Mouse (Mus musculus) neural tube, embryonic 15.5 days (tissue): ENCODE data around the gene Ctrb1. TPM values are rescaled to one million over a fixed set of nuclear protein-coding genes. Genes with fewer than 3 reads are reported as not detected.
A peak's percentile ranks its signal among the peaks of the same experiment; 100 is the strongest.

Source experiments
- ATAC-seq: fragments of 200-750 bp; cut with Nextera tagmentation; 2 replicates; pipeline ENCODE4 v1.8.0; 2017; ENCODE audit warnings: mild to moderate bottlenecking, moderate TSS enrichment, moderate library complexity; ENCODE audit not compliant: low FRiP score
- H3K27ac ChIP-seq: fragments of 300-500 bp; sonication (generic); replicated peaks from 2 replicates; pipeline ENCODE4 v1.5.1; 2015; ENCODE audit warnings: mild to moderate bottlenecking, inconsistent platforms
- H3K27me3 ChIP-seq: fragments of 300-500 bp; sonication (generic); replicated peaks from 2 replicates; pipeline ENCODE4 v1.6.1; 2015; ENCODE audit warnings: inconsistent platforms
- H3K36me3 ChIP-seq: fragments of 300-500 bp; sonication (generic); 2 replicates; pipeline ENCODE4 v1.6.1; 2015; ENCODE audit warnings: inconsistent platforms
- H3K4me1 ChIP-seq: fragments of 300-500 bp; sonication (generic); 2 replicates; pipeline ENCODE4 v1.6.1; 2015; ENCODE audit warnings: inconsistent platforms
- H3K4me2 ChIP-seq: fragments of 300-500 bp; sonication (generic); 2 replicates; pipeline ENCODE4 v1.6.1; 2015; ENCODE audit warnings: inconsistent platforms, mild to moderate bottlenecking, moderate library complexity
- H3K4me3 ChIP-seq: fragments of 300-500 bp; sonication (generic); replicated peaks from 2 replicates; pipeline ENCODE4 v1.5.1; 2015; ENCODE audit warnings: mild to moderate bottlenecking, inconsistent platforms
- H3K9ac ChIP-seq: fragments of 300-500 bp; sonication (generic); replicated peaks from 2 replicates; pipeline ENCODE4 v1.6.1; 2015; ENCODE audit warnings: mild to moderate bottlenecking, inconsistent platforms
- H3K9me3 ChIP-seq: fragments of 300-500 bp; sonication (generic); replicated peaks from 2 replicates; pipeline ENCODE4 v1.6.1; 2016; ENCODE audit warnings: inconsistent platforms
- WGBS: fragments of 180-500 bp; shearing (Covaris S2); methylation state at CpG from one replicate; pipeline ENCODE4 v1.1.7; 2015; ENCODE audit warnings: mixed read lengths; 5-methylcytosine and 5-hydroxymethylcytosine counted together
- polyA plus RNA-seq: library from polyadenylated mRNA; unstranded; fragments of >200 nt; fragmentation: Nextera tagmentation; extraction: Ambion mirVana; gene quantifications from 2 replicates; pipeline ENCODE4 v1.2.1, GENCODE M21; 2015

Gene Ctrb1
- 25.6 TPM in 1 of 2 replicates, not detected in the other for polyA plus RNA-seq

DNA sequence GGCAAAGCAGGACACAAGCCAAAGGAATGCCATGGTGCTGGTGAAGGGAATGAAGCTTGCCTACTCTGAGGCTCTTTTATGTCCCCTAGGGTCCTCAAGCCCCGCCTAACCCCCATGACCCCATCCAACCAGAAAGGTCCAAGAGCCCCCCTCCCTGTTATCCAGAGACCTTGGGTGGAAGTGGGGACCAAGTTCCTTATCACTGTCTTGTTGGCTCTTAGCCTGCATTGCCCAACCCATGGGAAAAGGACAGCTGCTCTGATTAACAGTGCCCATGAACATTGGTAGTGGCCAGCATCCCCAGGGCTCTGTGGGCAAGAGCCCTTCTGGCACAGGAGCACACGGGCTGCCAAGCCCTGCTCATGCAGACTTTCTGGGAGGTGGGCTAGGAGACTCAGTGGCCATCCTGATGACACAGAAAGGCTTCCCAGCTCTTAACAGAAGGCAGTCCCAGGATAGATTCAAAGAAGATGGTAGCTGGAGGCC, at the start of gene Ctrb1:
TSS of gene Ctrb1 (minus strand) at position 51 of the 486 bp plus-strand sequence.
- Histone ChIP-seq H3K36me3 (no peaks in the 10 kb centered on the region), H3K9me3 (no peaks in the 10 kb centered on the region), H3K27ac (no peak within 1 kb of the TSS), H3K4me2 (no peak within 1 kb of the TSS), H3K9ac (no peak within 1 kb of the TSS), H3K27me3 (no peaks in the 10 kb centered on the region), H3K4me3 (no peak within 1 kb of the TSS), H3K4me1 (0 out of 2 replicates have a peak, but pooled peaks cover 3% of the 10 kb centered on the region)
- WGBS, result 89% methylated on average over 2 of the region's 2 CpGs
- ATAC-seq, result no peak

GRCm38 (mm10) chr8:111740301-111740711, 49.5 kb upstream of the Ctrb1 start:
- no peak for ATAC-seq
- H3K36me3 ChIP-seq, result no peaks in the 10 kb centered on the region
- no peaks in the 10 kb centered on the region for H3K9me3 ChIP-seq
- peaks cover 86% of the 10 kb centered on the region for H3K4me1 ChIP-seq
- no peak overlapping the region for H3K27ac ChIP-seq
- no peak overlapping the region for H3K4me3 ChIP-seq
- no peak overlapping the region for H3K9ac ChIP-seq
- H3K4me2 ChIP-seq, result peak overlapping the region; percentile 81; the same call in 1 of the 2 replicates
- no peaks in the 10 kb centered on the region for H3K27me3 ChIP-seq
- 79% methylated on average over 7 of the region's 7 CpGs for WGBS

- H3K36me3 ChIP-seq, result no peaks in the 10 kb centered on the region
- peaks cover 86% of the 10 kb centered on the region for H3K4me1 ChIP-seq
- no peak overlapping the region for H3K4me3 ChIP-seq
- H3K9me3 ChIP-seq, result no peaks in the 10 kb centered on the region
- peak overlapping the region; percentile 28; the same call in 1 of the 2 replicates for H3K27ac ChIP-seq
- ATAC-seq, result no peak
- peak overlapping the region; percentile 81; the same call in 1 of the 2 replicates for H3K4me2 ChIP-seq
- WGBS, result 52% methylated on average over 7 of the region's 7 CpGs
- peak overlapping the region; percentile 29; the same call in 1 of the 2 replicates for H3K9ac ChIP-seq
- no peaks in the 10 kb centered on the region for H3K27me3 ChIP-seq
Observed at GRCm38 (mm10) chr8:111739604-111740003, 48.8 kb upstream of the Ctrb1 start.

- Histone ChIP-seq H3K4me1 (peaks cover 86% of the 10 kb centered on the region), H3K4me2 (0 out of 2 replicates have a peak overlapping the region, but pooled peaks have one; percentile 81), H3K27ac (0 out of 2 replicates have a peak overlapping the region, but pooled peaks have one; percentile 28), H3K4me3 (no peak overlapping the region), H3K9me3 (no peaks in the 10 kb centered on the region), H3K9ac (peak overlapping the region; percentile 29; the same call in 1 of the 2 replicates), H3K36me3 (no peaks in the 10 kb centered on the region), H3K27me3 (no peaks in the 10 kb centered on the region)
- no peak for ATAC-seq
- 68% methylated on average over 6 of the region's 6 CpGs for WGBS
Observed at GRCm38 (mm10) chr8:111738867-111739266, 48.1 kb upstream of the Ctrb1 start.

GRCm38 (mm10) chr8:111736321-111736720, 45.5 kb upstream of the Ctrb1 start:
- Histone ChIP-seq H3K9me3 (no peaks in the 10 kb centered on the region), H3K27me3 (no peaks in the 10 kb centered on the region), H3K4me2 (0 out of 2 replicates have a peak overlapping the region, but pooled peaks have one; percentile 11), H3K4me1 (peaks cover 88% of the 10 kb centered on the region), H3K27ac (no peak overlapping the region), H3K36me3 (no peaks in the 10 kb centered on the region), H3K4me3 (no peak overlapping the region), H3K9ac (peak overlapping the region; percentile 23; the same call in 1 of the 2 replicates)
- 24% methylated on average over 7 of the region's 7 CpGs for WGBS
- no peak for ATAC-seq

- no peaks in the 10 kb centered on the region for H3K36me3 ChIP-seq
- H3K27ac ChIP-seq, result no peak overlapping the region
- no peaks in the 10 kb centered on the region for H3K27me3 ChIP-seq
- H3K4me3 ChIP-seq, result no peak overlapping the region
- no peaks in the 10 kb centered on the region for H3K9me3 ChIP-seq
- no peak for ATAC-seq
- peaks cover 88% of the 10 kb centered on the region for H3K4me1 ChIP-seq
- no peak overlapping the region for H3K4me2 ChIP-seq
- H3K9ac ChIP-seq, result 0 out of 2 replicates have a peak overlapping the region, but pooled peaks have one; percentile 23
- 73% methylated on average over 4 of the region's 4 CpGs for WGBS
Observed at GRCm38 (mm10) chr8:111735791-111736190, 45.0 kb upstream of the Ctrb1 start.

GRCm38 (mm10) chr8:111735335-111735761, 44.5 kb upstream of the Ctrb1 start:
- Histone ChIP-seq H3K4me2 (no peak overlapping the region), H3K9ac (0 out of 2 replicates have a peak overlapping the region, but pooled peaks have one; percentile 17), H3K4me1 (peaks cover 88% of the 10 kb centered on the region), H3K36me3 (no peaks in the 10 kb centered on the region), H3K4me3 (no peak overlapping the region), H3K27me3 (no peaks in the 10 kb centered on the region), H3K27ac (peak overlapping the region; percentile 51; the same call in 1 of the 2 replicates), H3K9me3 (no peaks in the 10 kb centered on the region)
- no peak for ATAC-seq
- WGBS, result 59% methylated on average over 8 of the region's 8 CpGs

DNA sequence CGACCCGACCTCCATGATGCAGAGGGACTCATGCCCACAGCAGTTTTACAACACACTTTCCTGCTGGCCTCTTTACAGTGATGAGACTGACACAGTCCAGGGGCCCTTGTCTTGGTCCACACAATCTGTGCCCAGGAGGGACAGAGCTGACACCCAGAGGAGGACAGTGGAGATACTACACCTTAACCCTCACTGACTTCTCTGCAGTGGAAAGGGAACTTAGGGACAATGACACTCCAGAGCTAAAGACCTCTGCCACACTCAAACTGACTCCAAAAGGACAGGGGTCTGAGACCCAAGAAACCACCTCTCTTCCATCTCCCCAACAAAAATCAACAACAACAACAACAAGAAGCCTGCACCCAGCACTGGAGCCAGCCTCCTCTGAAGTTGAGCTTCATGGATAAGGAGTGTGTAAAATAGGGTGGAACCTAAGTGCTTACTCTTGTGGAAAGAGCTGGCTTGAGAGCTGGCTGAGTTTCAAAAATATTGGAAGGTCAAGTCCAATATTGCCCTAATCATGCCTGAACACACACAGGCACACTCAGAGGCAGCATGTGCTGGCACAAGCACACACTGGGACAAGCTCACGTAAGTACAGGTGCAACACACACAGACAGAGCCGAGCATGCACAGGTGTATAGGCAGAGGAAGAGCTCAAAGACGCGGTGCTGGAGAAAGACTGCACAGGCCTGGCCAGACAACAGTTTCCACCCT, 43.6 kb upstream of the Ctrb1 start:
- H3K27ac ChIP-seq, result peak overlapping the region; percentile 51
- ATAC-seq, result no peak
- H3K4me1 ChIP-seq, result peaks cover 88% of the 10 kb centered on the region
- no peaks in the 10 kb centered on the region for H3K9me3 ChIP-seq
- H3K4me3 ChIP-seq, result no peak overlapping the region
- no peaks in the 10 kb centered on the region for H3K36me3 ChIP-seq
- H3K4me2 ChIP-seq, result no peak overlapping the region
- H3K27me3 ChIP-seq, result no peaks in the 10 kb centered on the region
- 55% methylated on average over 6 of the region's 6 CpGs for WGBS
- H3K9ac ChIP-seq, result no peak overlapping the region

DNA sequence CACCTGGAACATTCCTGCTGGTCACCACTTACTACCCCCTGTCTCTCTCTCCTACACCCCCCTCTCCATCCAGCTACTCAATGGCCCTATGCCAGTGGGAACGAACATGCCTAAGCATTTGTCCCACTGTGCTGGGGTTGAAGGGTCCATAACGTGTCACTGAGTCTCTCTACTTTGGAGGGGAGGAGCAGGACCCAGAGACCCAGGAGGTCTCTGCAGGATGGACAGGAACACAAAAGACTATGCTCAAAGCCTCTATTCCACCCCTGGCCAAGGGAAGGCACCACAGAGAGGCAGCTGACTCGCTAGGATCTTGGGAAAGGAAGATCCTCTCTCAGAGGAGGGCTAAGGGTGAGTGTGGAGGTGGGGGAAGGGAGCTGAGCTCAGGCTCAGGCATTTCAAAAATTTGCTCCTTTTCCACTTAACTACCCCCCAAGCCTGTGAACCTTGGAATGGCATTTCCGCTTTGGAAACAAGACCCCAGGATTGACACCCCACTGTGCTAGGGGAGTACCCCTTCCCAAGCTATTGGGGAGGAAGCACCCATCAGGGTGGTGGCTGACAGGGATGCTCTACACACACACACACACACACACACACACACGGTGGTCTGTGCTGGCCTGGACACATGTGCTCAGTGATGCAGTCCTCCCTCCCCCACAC, 42.9 kb upstream of the Ctrb1 start:
- Histone ChIP-seq H3K27ac (peak overlapping the region; percentile 85), H3K4me2 (no peak overlapping the region), H3K9me3 (no peaks in the 10 kb centered on the region), H3K4me1 (peaks cover 88% of the 10 kb centered on the region), H3K36me3 (no peaks in the 10 kb centered on the region), H3K9ac (no peak overlapping the region), H3K4me3 (no peak overlapping the region), H3K27me3 (no peaks in the 10 kb centered on the region)
- WGBS, result 12% methylated on average over 5 of the region's 5 CpGs
- no peak for ATAC-seq

DNA sequence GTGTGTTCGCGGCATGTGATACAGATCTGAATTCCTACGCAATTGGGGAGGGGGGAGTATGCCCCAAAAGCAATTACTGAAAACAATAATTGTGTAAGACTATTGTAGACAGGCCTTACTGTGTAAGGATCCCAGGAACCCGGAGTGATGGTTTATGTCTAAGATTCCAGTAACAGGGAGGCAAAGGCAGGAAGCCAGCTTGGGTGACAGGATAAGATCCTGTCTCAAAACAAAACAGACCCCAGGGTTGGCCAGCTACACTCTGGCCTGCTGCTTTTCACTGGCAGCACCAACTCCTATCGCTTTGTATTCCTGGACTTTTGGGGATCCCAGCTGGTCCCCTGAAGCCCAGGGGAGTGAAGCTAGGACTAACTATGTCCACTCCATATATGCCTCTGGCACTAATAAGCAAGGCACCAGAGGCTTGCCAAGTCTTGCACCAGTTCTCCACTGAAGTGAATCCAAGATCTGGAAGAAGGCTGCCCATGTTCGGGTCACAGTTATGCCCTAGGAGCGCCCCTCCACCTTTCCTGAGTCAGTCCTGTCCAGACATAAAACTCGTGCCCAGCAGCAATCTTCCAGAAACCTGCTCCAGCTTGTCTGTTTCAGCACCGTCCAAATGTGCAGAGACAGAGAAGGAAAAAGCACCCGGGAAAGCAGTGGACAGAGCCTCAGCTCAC, 41.7 kb upstream of the Ctrb1 start:
- Histone ChIP-seq H3K36me3 (no peaks in the 10 kb centered on the region), H3K9ac (peak overlapping the region; percentile 76), H3K4me1 (peaks cover 93% of the 10 kb centered on the region), H3K4me2 (peak overlapping the region; percentile 80), H3K27me3 (no peaks in the 10 kb centered on the region), H3K4me3 (peak overlapping the region; percentile 60), H3K27ac (peak overlapping the region; percentile 85), H3K9me3 (no peaks in the 10 kb centered on the region)
- WGBS, result 31% methylated on average over 10 of the region's 10 CpGs
- ATAC-seq, result no peak

GRCm38 (mm10) chr8:111732004-111732403, 41.2 kb upstream of the Ctrb1 start:
- ATAC-seq, result peak; percentile 94
- whole genome bisulfite sequencing, result under 1% methylated on average over 35 of the region's 41 CpGs
- peak overlapping the region; percentile 80 for H3K4me2 ChIP-seq

More at GRCm38 (mm10) chr8:111732004-111732403, 41.2 kb upstream of the Ctrb1 start:
- Histone ChIP-seq H3K9ac (peak overlapping the region; percentile 76), H3K36me3 (no peaks in the 10 kb centered on the region), H3K4me1 (peaks cover 93% of the 10 kb centered on the region), H3K27ac (peak overlapping the region; percentile 85), H3K27me3 (no peaks in the 10 kb centered on the region), H3K4me3 (peak overlapping the region; percentile 60), H3K9me3 (no peaks in the 10 kb centered on the region)
